ENCODE assay signal across 9 mouse cellular contexts in genomic region chr1:53715446-53715845, GRCm38 (mm10). TPM values are rescaled to one million over a fixed set of nuclear protein-coding genes. Genes with fewer than 3 reads are reported as not detected.
DNase-seq lines count a peak whose midpoint lies in the region; ATAC-seq lines count a peak whose summit lies in the region.
"Had no signal": no experiment of that assay in that cellular context is flagged by ENCODE, and none has a peak within 500 bp of the region (broad histone marks: within the 10 kb centered on the region; RNA-seq: fewer than 3 reads in every experiment).

No protein-coding gene starts in this region.

- no peaks in the 10 kb centered on the region for H3K36me3 ChIP-seq in hindbrain, embryonic 14.5 days (replicated peaks; ENCODE audit: control insufficient read depth, insufficient read depth)
- H3K36me3 ChIP-seq in hindbrain, embryonic 16.5 days (ENCODE audit: control insufficient read depth, insufficient read depth, low read length), result no peaks in the 10 kb centered on the region
- H3K36me3 ChIP-seq: heart, embryonic 13.5 days had no signal

- no peaks in the 10 kb centered on the region for H3K27me3 ChIP-seq in hindbrain, embryonic 14.5 days (ENCODE audit: control insufficient read depth, insufficient read depth, low read length)
- H3K27me3 ChIP-seq in hindbrain, embryonic 16.5 days (replicated peaks; ENCODE audit: control insufficient read depth, insufficient read depth, low read length), result no peaks in the 10 kb centered on the region
- H3K27me3 ChIP-seq: heart, embryonic 13.5 days had no signal

- no peak overlapping the region for H3K4me3 ChIP-seq in hindbrain, embryonic 14.5 days (replicated peaks; ENCODE audit: low read length)
- no peak overlapping the region for H3K4me3 ChIP-seq in hindbrain, embryonic 16.5 days (ENCODE audit: low read length)
- H3K4me3 ChIP-seq: heart, embryonic 13.5 days had no signal

- ATAC-seq in hindbrain, embryonic 14.5 days (ENCODE audit: low FRiP score), result no peak
- ATAC-seq in hindbrain, embryonic 16.5 days, result no peak

- no peak overlapping the region for H3K27ac ChIP-seq in hindbrain, embryonic 14.5 days
- H3K27ac ChIP-seq in hindbrain, embryonic 16.5 days (ENCODE audit: low read depth, low read length), result no peak overlapping the region
- H3K27ac ChIP-seq: heart, embryonic 13.5 days had no signal

- no peaks in the 10 kb centered on the region for H3K4me1 ChIP-seq in hindbrain, embryonic 14.5 days (replicated peaks; ENCODE audit: control insufficient read depth, insufficient read depth, low read length)
- H3K4me1 ChIP-seq in hindbrain, embryonic 16.5 days (ENCODE audit: control insufficient read depth, insufficient read depth, low read depth, low read length), result no peaks in the 10 kb centered on the region

- no peak overlapping the region for H3K4me2 ChIP-seq in hindbrain, embryonic 14.5 days (replicated peaks)
- H3K4me2 ChIP-seq in hindbrain, embryonic 16.5 days (ENCODE audit: low read length), result no peak overlapping the region
- H3K4me2 ChIP-seq: heart, embryonic 13.5 days had no signal

- peak; percentile 91 for DNase-seq in hindbrain, embryonic 14.5 days (ENCODE audit: low spot score)
- peak; percentile 80 for DNase-seq in thymus, postnatal 0 days (ENCODE audit: low spot score)
- DNase-seq in thymus, postnatal 4 days, result no peak
- peak; percentile 40 for DNase-seq in c-Kit-positive CD71-positive TER-119-positive erythroid progenitor cells, embryonic 14.5 days (ENCODE audit: low spot score)
- peak; percentile 68 for DNase-seq in lung, postnatal 25 days (ENCODE audit: low spot score)
- DNase-seq in urinary bladder, postnatal 36 days (ENCODE audit: low spot score in 2 of 2), result no peak
- DNase-seq in cerebellum, postnatal 4 days (ENCODE audit: low spot score in 2 of 2), result no peak

- H3K9me3 ChIP-seq in hindbrain, embryonic 14.5 days (ENCODE audit: control insufficient read depth, low read length), result no peaks in the 10 kb centered on the region
- H3K9me3 ChIP-seq in hindbrain, embryonic 16.5 days (ENCODE audit: control insufficient read depth, low read length), result no peaks in the 10 kb centered on the region
- H3K9me3 ChIP-seq: heart, embryonic 13.5 days had no signal

- WGBS in hindbrain, embryonic 14.5 days, result 5% methylated on average over 4 of the region's 4 CpGs
- 4% methylated on average over 4 of the region's 4 CpGs for whole genome bisulfite sequencing in hindbrain, embryonic 16.5 days

- no peak overlapping the region for H3K9ac ChIP-seq in hindbrain, embryonic 14.5 days
- H3K9ac ChIP-seq in hindbrain, embryonic 16.5 days (ENCODE audit: low read depth, low read length), result no peak overlapping the region
- H3K9ac ChIP-seq: heart, embryonic 13.5 days had no signal

RNA-seq across cellular contexts. Expression of gene Dnah7a, which starts 8.9 kb away (rescaled TPM):
- polyA plus RNA-seq in hindbrain, embryonic 14.5 days (2014; fragmentation: Nextera tagmentation; extraction: Ambion mirVana), result 9.9 and 10.4 TPM in 2 replicates
- polyA plus RNA-seq in hindbrain, embryonic 16.5 days (2015; fragmentation: Nextera tagmentation; extraction: Ambion mirVana), result 9.1 and 10.0 TPM in 2 replicates
- 0.08 and 0.36 TPM in 2 replicates for polyA plus RNA-seq in thymus, postnatal 0 days (2015; fragmentation: Nextera tagmentation; extraction: Ambion mirVana)

Comparison
In these comparisons a context has a peak if more than half of its experiments do, and no peak if none do; other contexts are left out.
1. DNase-seq: peak in hindbrain, embryonic 14.5 days (single experiment), thymus, postnatal 0 days (single experiment), c-Kit-positive CD71-positive TER-119-positive erythroid progenitor cells, embryonic 14.5 days (single experiment) and lung, postnatal 25 days (single experiment); none in thymus, postnatal 4 days (single experiment), urinary bladder, postnatal 36 days (0 of 2) and cerebellum, postnatal 4 days (0 of 2).